Mouse (Mus musculus) liver, adult 2 months (tissue): ENCODE results near the gene Mindy4b-ps. TPM values are rescaled to one million over a fixed set of nuclear protein-coding genes. Genes with fewer than 3 reads are reported as not detected.

Experiments used
- DNase-seq: peaks from one replicate; pipeline ENCODE4 v3.0.0-alpha.2; 2011; ENCODE audit warnings: low read depth, low spot score; ENCODE audit errors: extremely low read depth
- H3K27ac ChIP-seq: fragments of 200-500 bp; replicated peaks from 2 replicates; pipeline ENCODE4 v1.5.1; 2012; ENCODE audit warnings: low read depth, mild to moderate bottlenecking, control low read depth, inconsistent platforms, low read length; ENCODE audit not compliant: insufficient read depth
- H3K27me3 ChIP-seq: fragments of 200-500 bp; 2 replicates; pipeline ENCODE4 v1.6.1; 2012; ENCODE audit warnings: mild to moderate bottlenecking, moderate library complexity, low read length, inconsistent platforms; ENCODE audit not compliant: control insufficient read depth, insufficient read depth
- H3K36me3 ChIP-seq: fragments of 200-500 bp; 2 replicates; pipeline ENCODE4 v1.6.1; 2012; ENCODE audit warnings: low read length, inconsistent platforms; ENCODE audit not compliant: control insufficient read depth, insufficient read depth
- H3K4me1 ChIP-seq: fragments of 200-500 bp; 2 replicates; pipeline ENCODE4 v1.6.1; 2011; ENCODE audit warnings: low read length; ENCODE audit not compliant: control insufficient read depth, insufficient read depth
- H3K4me3 ChIP-seq: fragments of 200-500 bp; 2 replicates; pipeline ENCODE4 v1.5.1; 2011; ENCODE audit warnings: low read depth, mild to moderate bottlenecking, control low read depth, low read length, moderate library complexity; ENCODE audit not compliant: insufficient read depth
- H3K79me2 ChIP-seq: fragments of 200-500 bp; 2 replicates; pipeline ENCODE4 v1.6.1; 2012; ENCODE audit warnings: inconsistent platforms, mild to moderate bottlenecking, low read length, moderate library complexity; ENCODE audit not compliant: control insufficient read depth, insufficient read depth
- H3K9ac ChIP-seq: fragments of 200-500 bp; 2 replicates; pipeline ENCODE4 v1.6.1; 2012; ENCODE audit warnings: low read depth, mild to moderate bottlenecking, control low read depth, inconsistent platforms, low read length
- CTCF ChIP-seq: fragments of 200-500 bp; IDR thresholded peaks from 2 replicates; pipeline ENCODE4 v1.5.1; 2011; ENCODE audit warnings: low read depth, low read length, control low read depth
- POLR2A ChIP-seq: fragments of 200-500 bp; IDR thresholded peaks from 2 replicates; pipeline ENCODE4 v1.6.1; 2011; ENCODE audit warnings: low read length, control low read depth; ENCODE audit not compliant: insufficient read depth; ENCODE audit errors: extremely low read depth
- WGBS: fragments of 180-500 bp; shearing (Covaris S2); methylation state at CpG from one replicate; pipeline ENCODE4 v1.1.7; 2018; 5-methylcytosine and 5-hydroxymethylcytosine counted together
- polyA plus RNA-seq: library from polyadenylated mRNA; depleted of rRNA; stranded (reverse); fragments of >200 nt; gene quantifications from 2 replicates; pipeline ENCODE4 v1.2.3, GENCODE M21; 2012
- total RNA-seq: library from RNA; depleted of rRNA; stranded (reverse); fragments of >200 nt; gene quantifications from 2 replicates; pipeline ENCODE4 v1.2.3, GENCODE M21; 2014

Mindy4b-ps gene
- total and polyA plus RNA-seq, 2 experiments = not detected

GRCm38 (mm10) chr3:58832888-58833287 lies 10.8 kb upstream of the Mindy4b-ps start:
- Histone ChIP-seq H3K4me1 (no peaks in the 10 kb centered on the region), H3K9ac (no peak overlapping the region), H3K36me3 (no peaks in the 10 kb centered on the region), H3K4me3 (no peak overlapping the region), H3K27me3 (no peaks in the 10 kb centered on the region), H3K79me2 (no peaks in the 10 kb centered on the region), H3K27ac (no peak overlapping the region)
- DNase-seq = no peak
- 86% methylated on average over 2 of the region's 2 CpGs for WGBS
- TF ChIP-seq POLR2A (no peak), CTCF (no peak)

GRCm38 (mm10) chr3:58831586-58831985 lies 9.5 kb upstream of the Mindy4b-ps start:
- no peak overlapping the region for H3K4me3 ChIP-seq
- H3K9ac ChIP-seq = no peak overlapping the region
- WGBS = 80% methylated on average over 5 of the region's 5 CpGs
- H3K27ac ChIP-seq = no peak overlapping the region
- TF ChIP-seq CTCF (no peak), POLR2A (no peak)
- H3K79me2 ChIP-seq = no peaks in the 10 kb centered on the region
- H3K4me1 ChIP-seq = no peaks in the 10 kb centered on the region
- DNase-seq = no peak
- H3K27me3 ChIP-seq = no peaks in the 10 kb centered on the region
- no peaks in the 10 kb centered on the region for H3K36me3 ChIP-seq

GRCm38 (mm10) chr3:58829926-58830325 lies 7.8 kb upstream of the Mindy4b-ps start:
- H3K27ac ChIP-seq = no peak overlapping the region
- no peaks in the 10 kb centered on the region for H3K27me3 ChIP-seq
- H3K79me2 ChIP-seq = no peaks in the 10 kb centered on the region
- no peaks in the 10 kb centered on the region for H3K4me1 ChIP-seq
- no peak for TF ChIP-seq POLR2A
- TF ChIP-seq CTCF = no peak
- no peaks in the 10 kb centered on the region for H3K36me3 ChIP-seq
- DNase-seq = no peak
- whole genome bisulfite sequencing = 92% methylated on average over 1 of the region's 1 CpGs
- H3K4me3 ChIP-seq = no peak overlapping the region
- no peak overlapping the region for H3K9ac ChIP-seq

GRCm38 (mm10) chr3:58828366-58829153 lies 6.4 kb upstream of the Mindy4b-ps start:
- Histone ChIP-seq H3K27ac (no peak overlapping the region), H3K9ac (no peak overlapping the region), H3K27me3 (no peaks in the 10 kb centered on the region), H3K4me1 (no peaks in the 10 kb centered on the region), H3K79me2 (no peaks in the 10 kb centered on the region), H3K36me3 (no peaks in the 10 kb centered on the region), H3K4me3 (no peak overlapping the region)
- no peak for TF ChIP-seq CTCF
- TF ChIP-seq POLR2A = no peak
- no peak for DNase-seq
- 85% methylated on average over 14 of the region's 14 CpGs for WGBS

GRCm38 (mm10) chr3:58826266-58826665 lies 4.2 kb upstream of the Mindy4b-ps start:
- H3K36me3 ChIP-seq = no peaks in the 10 kb centered on the region
- 73% methylated on average over 4 of the region's 4 CpGs for WGBS
- no peaks in the 10 kb centered on the region for H3K4me1 ChIP-seq
- DNase-seq = no peak
- no peak overlapping the region for H3K9ac ChIP-seq
- no peaks in the 10 kb centered on the region for H3K27me3 ChIP-seq
- TF ChIP-seq CTCF (no peak), POLR2A (no peak)
- no peak overlapping the region for H3K27ac ChIP-seq
- no peaks in the 10 kb centered on the region for H3K79me2 ChIP-seq
- no peak overlapping the region for H3K4me3 ChIP-seq

GRCm38 (mm10) chr3:58817337-58817736 lies 4.8 kb downstream of the Mindy4b-ps start:
- DNase-seq = no peak
- no peak overlapping the region for H3K27ac ChIP-seq

More at GRCm38 (mm10) chr3:58817337-58817736, 4.8 kb downstream of the Mindy4b-ps start:
- H3K9ac ChIP-seq = no peak overlapping the region
- H3K4me3 ChIP-seq = no peak overlapping the region
- H3K36me3 ChIP-seq = no peaks in the 10 kb centered on the region
- TF ChIP-seq CTCF = no peak
- no peak for TF ChIP-seq POLR2A
- H3K4me1 ChIP-seq = no peaks in the 10 kb centered on the region
- 73% methylated on average over 6 of the region's 6 CpGs for WGBS
- H3K79me2 ChIP-seq = no peaks in the 10 kb centered on the region
- no peaks in the 10 kb centered on the region for H3K27me3 ChIP-seq
